Mouse (Mus musculus) neural tube, embryonic 15.5 days (tissue): ENCODE results near the gene Dcaf5. TPM values are rescaled to one million over a fixed set of nuclear protein-coding genes. Genes with fewer than 3 reads are reported as not detected.

ENCODE experiments used
- ATAC-seq: fragments of 200-750 bp; cut with Nextera tagmentation; 2 replicates; pipeline ENCODE4 v1.8.0; 2017; ENCODE audit warnings: mild to moderate bottlenecking, moderate TSS enrichment, moderate library complexity; ENCODE audit not compliant: low FRiP score
- H3K27ac ChIP-seq: fragments of 300-500 bp; sonication (generic); replicated peaks from 2 replicates; pipeline ENCODE4 v1.5.1; 2015; ENCODE audit warnings: mild to moderate bottlenecking, inconsistent platforms
- H3K27me3 ChIP-seq: fragments of 300-500 bp; sonication (generic); replicated peaks from 2 replicates; pipeline ENCODE4 v1.6.1; 2015; ENCODE audit warnings: inconsistent platforms
- H3K36me3 ChIP-seq: fragments of 300-500 bp; sonication (generic); 2 replicates; pipeline ENCODE4 v1.6.1; 2015; ENCODE audit warnings: inconsistent platforms
- H3K4me1 ChIP-seq: fragments of 300-500 bp; sonication (generic); 2 replicates; pipeline ENCODE4 v1.6.1; 2015; ENCODE audit warnings: inconsistent platforms
- H3K4me2 ChIP-seq: fragments of 300-500 bp; sonication (generic); 2 replicates; pipeline ENCODE4 v1.6.1; 2015; ENCODE audit warnings: inconsistent platforms, mild to moderate bottlenecking, moderate library complexity
- H3K4me3 ChIP-seq: fragments of 300-500 bp; sonication (generic); replicated peaks from 2 replicates; pipeline ENCODE4 v1.5.1; 2015; ENCODE audit warnings: mild to moderate bottlenecking, inconsistent platforms
- H3K9ac ChIP-seq: fragments of 300-500 bp; sonication (generic); replicated peaks from 2 replicates; pipeline ENCODE4 v1.6.1; 2015; ENCODE audit warnings: mild to moderate bottlenecking, inconsistent platforms
- H3K9me3 ChIP-seq: fragments of 300-500 bp; sonication (generic); replicated peaks from 2 replicates; pipeline ENCODE4 v1.6.1; 2016; ENCODE audit warnings: inconsistent platforms
- WGBS: fragments of 180-500 bp; shearing (Covaris S2); methylation state at CpG from one replicate; pipeline ENCODE4 v1.1.7; 2015; ENCODE audit warnings: mixed read lengths; 5-methylcytosine and 5-hydroxymethylcytosine counted together
- polyA plus RNA-seq: library from polyadenylated mRNA; unstranded; fragments of >200 nt; fragmentation: Nextera tagmentation; extraction: Ambion mirVana; gene quantifications from 2 replicates; pipeline ENCODE4 v1.2.1, GENCODE M21; 2015

Dcaf5 gene
- polyA plus RNA-seq, 1 experiment from 2014 or later, result 20.6 TPM

DNA sequence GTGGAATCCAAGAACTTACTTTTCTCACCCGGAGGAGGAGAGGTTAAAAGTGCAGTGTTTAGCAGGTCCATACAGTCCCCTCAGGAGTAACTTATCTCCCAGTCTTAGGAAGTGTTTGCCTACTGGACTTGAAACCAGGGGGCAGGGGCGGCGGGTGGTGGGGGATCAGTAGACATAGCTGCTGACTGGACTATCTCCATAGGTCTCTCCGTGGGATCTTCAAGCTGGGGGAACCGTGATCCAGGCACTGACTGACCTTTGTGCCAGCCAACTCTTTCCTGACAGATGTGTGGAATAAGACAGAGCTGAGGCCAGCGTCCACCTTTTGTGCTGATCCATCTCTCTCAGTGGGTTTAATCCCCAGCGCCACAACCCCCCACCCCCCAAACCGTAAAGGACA lies 105.6 kb downstream of the Dcaf5 start:
- 86% methylated on average over 8 of the region's 8 CpGs for WGBS

GRCm38 (mm10) chr12:80329641-80330040 lies 106.8 kb downstream of the Dcaf5 start:
- 24% methylated on average over 2 of the region's 2 CpGs for WGBS
- 0 out of 2 replicates have a peak, but pooled peaks cover 7% of the 10 kb centered on the region for H3K4me1 ChIP-seq
- H3K9ac ChIP-seq, result no peak overlapping the region
- H3K27me3 ChIP-seq, result no peaks in the 10 kb centered on the region
- no peak for ATAC-seq
- H3K36me3 ChIP-seq, result no peaks in the 10 kb centered on the region
- no peak overlapping the region for H3K4me2 ChIP-seq
- no peaks in the 10 kb centered on the region for H3K9me3 ChIP-seq
- no peak overlapping the region for H3K27ac ChIP-seq
- H3K4me3 ChIP-seq, result no peak overlapping the region

More for the DNA sequence above, 105.6 kb downstream of the Dcaf5 start:
- no peak overlapping the region for H3K4me2 ChIP-seq
- no peaks in the 10 kb centered on the region for H3K9me3 ChIP-seq
- H3K27ac ChIP-seq, result no peak overlapping the region
- H3K36me3 ChIP-seq, result 0 out of 2 replicates have a peak, but pooled peaks cover 4% of the 10 kb centered on the region
- H3K4me3 ChIP-seq, result no peak overlapping the region
- H3K4me1 ChIP-seq, result no peaks in the 10 kb centered on the region
- no peaks in the 10 kb centered on the region for H3K27me3 ChIP-seq
- ATAC-seq, result no peak
- no peak overlapping the region for H3K9ac ChIP-seq

- Histone ChIP-seq H3K4me2 (no peak overlapping the region), H3K4me1 (0 out of 2 replicates have a peak, but pooled peaks cover 7% of the 10 kb centered on the region)
Measured at GRCm38 (mm10) chr12:80326047-80326446, 110.4 kb downstream of the Dcaf5 start.

DNA sequence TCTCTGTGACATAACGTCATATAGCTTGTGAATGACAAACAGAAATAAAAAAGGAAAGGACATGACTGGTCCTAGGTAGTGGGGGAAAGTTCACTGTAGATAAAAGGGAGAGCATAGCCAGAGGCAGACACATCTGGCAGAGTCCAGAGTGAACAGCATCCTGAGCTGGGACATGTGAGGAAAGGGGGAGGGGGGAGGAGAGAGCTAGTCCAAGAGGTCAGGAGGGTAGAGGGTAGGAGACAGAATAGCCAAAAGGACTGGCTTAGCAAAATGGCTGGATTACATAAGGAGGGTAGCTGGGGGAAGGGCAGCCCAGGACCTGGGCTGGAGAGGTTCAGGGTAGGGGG lies 111.6 kb downstream of the Dcaf5 start:
- Histone ChIP-seq H3K4me3 (no peak overlapping the region), H3K9ac (no peak overlapping the region), H3K4me2 (no peak overlapping the region), H3K36me3 (no peaks in the 10 kb centered on the region), H3K9me3 (no peaks in the 10 kb centered on the region), H3K27ac (no peak overlapping the region), H3K27me3 (no peaks in the 10 kb centered on the region), H3K4me1 (0 out of 2 replicates have a peak, but pooled peaks cover 7% of the 10 kb centered on the region)
- 74% methylated on average over 1 of the region's 1 CpGs for WGBS
- no peak for ATAC-seq

More at GRCm38 (mm10) chr12:80326047-80326446, 110.4 kb downstream of the Dcaf5 start:
- Histone ChIP-seq H3K9me3 (no peaks in the 10 kb centered on the region), H3K27ac (no peak overlapping the region), H3K9ac (no peak overlapping the region), H3K4me3 (no peak overlapping the region), H3K27me3 (no peaks in the 10 kb centered on the region), H3K36me3 (no peaks in the 10 kb centered on the region)
- ATAC-seq, result no peak

- no peak overlapping the region for H3K4me3 ChIP-seq
- H3K27me3 ChIP-seq, result no peaks in the 10 kb centered on the region
- WGBS, result 78% methylated on average over 9 of the region's 9 CpGs
- H3K9me3 ChIP-seq, result no peaks in the 10 kb centered on the region
- ATAC-seq, result no peak
- no peak overlapping the region for H3K9ac ChIP-seq
- 0 out of 2 replicates have a peak, but pooled peaks cover 7% of the 10 kb centered on the region for H3K4me1 ChIP-seq
- H3K4me2 ChIP-seq, result no peak overlapping the region
- H3K36me3 ChIP-seq, result no peaks in the 10 kb centered on the region
- H3K27ac ChIP-seq, result no peak overlapping the region
Measured at GRCm38 (mm10) chr12:80324051-80324784, 112.2 kb downstream of the Dcaf5 start.

DNA sequence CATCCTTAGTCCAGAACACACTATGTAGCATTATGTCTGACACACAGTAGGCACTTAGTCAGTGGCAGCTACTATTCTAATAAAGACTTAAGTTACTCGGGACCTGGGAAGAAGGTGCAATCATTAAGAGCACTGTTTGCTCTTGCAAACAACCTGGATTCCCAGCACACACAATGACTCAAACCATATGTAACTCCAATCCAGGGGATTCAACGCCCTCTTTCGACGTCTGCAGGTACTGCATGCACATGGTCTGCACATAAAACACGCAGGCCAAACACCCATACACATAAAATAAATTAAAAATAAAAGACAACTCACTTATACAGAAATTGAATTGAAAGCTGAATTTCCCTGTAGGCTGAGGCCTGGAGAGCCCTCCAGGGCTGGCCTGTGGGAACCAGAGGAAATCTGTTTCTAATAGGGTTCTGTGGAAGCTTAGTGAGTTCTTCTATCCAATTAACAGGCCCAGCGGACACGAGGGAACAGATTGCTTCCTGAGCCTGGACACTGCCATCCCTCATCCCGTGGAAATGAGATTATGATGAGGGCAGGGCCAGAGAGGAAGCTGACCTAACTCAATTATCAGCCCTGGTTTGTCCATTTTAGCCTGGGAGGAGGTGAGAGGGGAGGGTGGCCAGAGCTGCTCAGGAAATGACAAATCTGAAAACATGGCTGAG lies 112.9 kb downstream of the Dcaf5 start:
- no peaks in the 10 kb centered on the region for H3K27me3 ChIP-seq
- ATAC-seq, result no peak
- 80% methylated on average over 8 of the region's 8 CpGs for WGBS
- no peak overlapping the region for H3K4me3 ChIP-seq
- H3K4me1 ChIP-seq, result 0 out of 2 replicates have a peak, but pooled peaks cover 7% of the 10 kb centered on the region
- H3K9me3 ChIP-seq, result no peaks in the 10 kb centered on the region
- no peak overlapping the region for H3K27ac ChIP-seq
- H3K36me3 ChIP-seq, result no peaks in the 10 kb centered on the region
- no peak overlapping the region for H3K4me2 ChIP-seq
- no peak overlapping the region for H3K9ac ChIP-seq

GRCm38 (mm10) chr12:80322494-80322893 lies 113.9 kb downstream of the Dcaf5 start:
- Histone ChIP-seq H3K9me3 (no peaks in the 10 kb centered on the region), H3K27ac (no peak overlapping the region), H3K9ac (no peak overlapping the region), H3K36me3 (no peaks in the 10 kb centered on the region), H3K4me3 (no peak overlapping the region), H3K4me2 (no peak overlapping the region), H3K4me1 (0 out of 2 replicates have a peak, but pooled peaks cover 7% of the 10 kb centered on the region), H3K27me3 (no peaks in the 10 kb centered on the region)
- WGBS, result 69% methylated on average over 6 of the region's 6 CpGs
- ATAC-seq, result no peak

GRCm38 (mm10) chr12:80319062-80319461 lies 117.3 kb downstream of the Dcaf5 start:
- WGBS, result 97% methylated on average over 2 of the region's 2 CpGs
- Histone ChIP-seq H3K9me3 (no peaks in the 10 kb centered on the region), H3K9ac (no peak overlapping the region), H3K27ac (no peak overlapping the region), H3K36me3 (no peaks in the 10 kb centered on the region), H3K4me2 (no peak overlapping the region), H3K27me3 (no peaks in the 10 kb centered on the region), H3K4me1 (no peaks in the 10 kb centered on the region), H3K4me3 (no peak overlapping the region)
- no peak for ATAC-seq

DNA sequence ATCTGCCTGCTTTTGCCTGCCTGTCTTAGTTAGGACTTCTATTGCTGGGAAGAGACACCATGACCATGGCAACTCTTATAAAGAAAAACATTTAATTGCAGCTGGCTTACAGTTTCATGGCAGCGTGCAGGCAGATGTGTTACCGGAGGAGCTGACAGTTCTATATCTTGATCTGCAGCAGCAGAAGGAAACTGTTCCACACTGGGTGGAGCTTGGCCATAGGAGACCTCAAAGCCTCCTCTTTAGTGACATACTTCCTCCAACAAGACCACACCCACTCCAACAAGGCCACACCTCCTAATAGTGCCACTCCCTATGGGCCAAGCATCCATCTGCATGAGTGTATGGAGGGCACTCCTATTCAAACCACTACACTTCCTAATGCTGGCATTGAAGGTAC lies 121.1 kb downstream of the Dcaf5 start:
- 100% methylated on average over 2 of the region's 2 CpGs for WGBS
- ATAC-seq, result no peak
- no peak overlapping the region for H3K4me2 ChIP-seq

GRCm38 (mm10) chr12:80311959-80312669 lies 124.3 kb downstream of the Dcaf5 start:
- ATAC-seq, result no peak
- Histone ChIP-seq H3K4me2 (no peak overlapping the region), H3K9me3 (no peaks in the 10 kb centered on the region), H3K36me3 (no peaks in the 10 kb centered on the region), H3K9ac (no peak overlapping the region), H3K4me1 (no peaks in the 10 kb centered on the region), H3K27me3 (no peaks in the 10 kb centered on the region), H3K4me3 (no peak overlapping the region), H3K27ac (no peak overlapping the region)
- WGBS, result 89% methylated on average over 3 of the region's 3 CpGs

More for the DNA sequence above, 121.1 kb downstream of the Dcaf5 start:
- no peaks in the 10 kb centered on the region for H3K27me3 ChIP-seq
- H3K27ac ChIP-seq, result no peak overlapping the region
- H3K9me3 ChIP-seq, result no peaks in the 10 kb centered on the region
- H3K9ac ChIP-seq, result no peak overlapping the region
- H3K4me3 ChIP-seq, result no peak overlapping the region
- H3K4me1 ChIP-seq, result no peaks in the 10 kb centered on the region
- no peaks in the 10 kb centered on the region for H3K36me3 ChIP-seq

GRCm38 (mm10) chr12:80307556-80307955 lies 128.8 kb downstream of the Dcaf5 start:
- no peak for ATAC-seq
- Histone ChIP-seq H3K27ac (no peak overlapping the region), H3K4me3 (no peak overlapping the region), H3K4me2 (no peak overlapping the region), H3K9me3 (no peaks in the 10 kb centered on the region), H3K36me3 (no peaks in the 10 kb centered on the region), H3K4me1 (no peaks in the 10 kb centered on the region), H3K9ac (no peak overlapping the region), H3K27me3 (no peaks in the 10 kb centered on the region)
- 91% methylated on average over 3 of the region's 3 CpGs for WGBS
